9 mouse cellular contexts compared by ENCODE assay signal in genomic region chr11:96278773-96279172, GRCm38 (mm10). TPM values are rescaled to one million over a fixed set of nuclear protein-coding genes. Genes with fewer than 3 reads are reported as not detected.
DNase-seq lines count a peak whose midpoint lies in the region; ATAC-seq and TF ChIP-seq lines count a peak whose summit lies in the region.
"Had no signal": no experiment of that assay in that cellular context is flagged by ENCODE, and none has a peak within 500 bp of the region (broad histone marks: within the 10 kb centered on the region; RNA-seq: fewer than 3 reads in every experiment).

No protein-coding gene starts in this region.

- under 1% methylated on average over 9 of the region's 9 CpGs for WGBS in kidney, adult 2 months
- under 1% methylated on average over 9 of the region's 9 CpGs for WGBS in limb, embryonic 10.5 days
- 1% methylated on average over 9 of the region's 9 CpGs for WGBS in thymus, adult 2 months

- H3K36me3 ChIP-seq in kidney, adult 2 months (ENCODE audit: control insufficient read depth, insufficient read depth, low read length) = no peaks in the 10 kb centered on the region
- no peaks in the 10 kb centered on the region for H3K36me3 ChIP-seq in limb, embryonic 10.5 days
- H3K36me3 ChIP-seq in thymus, adult 2 months (ENCODE audit: control insufficient read depth, insufficient read depth, low read length) = no peaks in the 10 kb centered on the region

- peak; percentile 86 for TF ChIP-seq CTCF in kidney, adult 2 months (conservative IDR thresholded peaks at IDR 0.05; ENCODE audit: insufficient read depth, insufficient read length, low read depth, low read length)
- peak; percentile 72; the same call in 1 of the 2 replicates for TF ChIP-seq CTCF in thymus, adult 2 months (IDR thresholded peaks at IDR 0.05; ENCODE audit: borderline replicate concordance, control insufficient read depth, extremely low read depth, insufficient read depth, low read length, poor library complexity)

- no peaks in the 10 kb centered on the region for H3K27me3 ChIP-seq in kidney, adult 2 months (replicated peaks; ENCODE audit: control insufficient read depth, insufficient read depth, low read length)
- H3K27me3 ChIP-seq in limb, embryonic 10.5 days (ENCODE audit: low read depth, poor library complexity, severe bottlenecking) = peaks cover 99% of the 10 kb centered on the region
- H3K27me3 ChIP-seq in thymus, adult 2 months (ENCODE audit: control insufficient read depth, insufficient read depth, low read length) = peaks cover 48% of the 10 kb centered on the region

- peaks cover 12% of the 10 kb centered on the region; the same call in 1 of the 2 replicates for H3K4me1 ChIP-seq in kidney, adult 2 months (ENCODE audit: control insufficient read depth, insufficient read depth, low read length)
- peaks cover 58% of the 10 kb centered on the region for H3K4me1 ChIP-seq in limb, embryonic 10.5 days
- H3K4me1 ChIP-seq in thymus, adult 2 months (replicated peaks; ENCODE audit: control insufficient read depth, insufficient read depth, low read length) = no peaks in the 10 kb centered on the region

- peak; percentile 70; the same call in 1 of the 2 replicates for ATAC-seq in neutrophil, adult 5-6 weeks (ENCODE audit: extremely low read depth, insufficient number of reproducible peaks, low FRiP score, poor library complexity, severe bottlenecking)

- peak; percentile 58 for DNase-seq in 3134 (ENCODE audit: extremely low read depth, insufficient read length, low spot score)
- DNase-seq in Muller cell, postnatal 12 days (ENCODE audit: inconsistent ontology term) = peak; percentile 72
- DNase-seq in cerebellum, postnatal 25 days = peak; percentile 87 to 90
- peak; percentile 56 for DNase-seq in gastrocnemius, postnatal 25 days
- peak; percentile 96 for DNase-seq in kidney, adult 2 months
- DNase-seq in limb, embryonic 10.5 days (ENCODE audit: low spot score) = peak; percentile 96
- DNase-seq in thymus, adult 2 months = peak; percentile 79

- no peak overlapping the region for H3K27ac ChIP-seq in kidney, adult 2 months (ENCODE audit: insufficient read depth, low read depth, low read length)
- H3K27ac ChIP-seq in limb, embryonic 10.5 days = no peak overlapping the region
- no peak overlapping the region for H3K27ac ChIP-seq in thymus, adult 2 months (ENCODE audit: control insufficient read depth, insufficient read depth, low read length)

- H3K4me3 ChIP-seq in kidney, adult 2 months (ENCODE audit: insufficient read depth, low read depth, low read length) = no peak overlapping the region
- no peak overlapping the region for H3K4me3 ChIP-seq in limb, embryonic 10.5 days
- H3K4me3 ChIP-seq in thymus, adult 2 months (ENCODE audit: control insufficient read depth, insufficient read depth, low read length) = no peak overlapping the region
- H3K4me3 ChIP-seq: erythroblast, embryonic 14.5 days had no signal

- no peaks in the 10 kb centered on the region for H3K9me3 ChIP-seq in limb, embryonic 10.5 days (replicated peaks)

- no peak for TF ChIP-seq POLR2A in kidney, adult 2 months (IDR thresholded peaks at IDR 0.05; ENCODE audit: low read depth, low read length)
- TF ChIP-seq POLR2A in thymus, adult 2 months (IDR thresholded peaks at IDR 0.05; ENCODE audit: control insufficient read depth, extremely low read depth, insufficient read depth, low read length, poor library complexity) = no peak

RNA-seq across cellular contexts. Expression of gene Hoxb8, which starts 2.9 kb away (rescaled TPM):
- total RNA-seq in gastrocnemius, postnatal 25 days (2021) = under 1 TPM; 0.28 to 0.46 TPM
- polyA plus RNA-seq in kidney, adult 2 months (2012; rRNA removed) = 51.7 and 69.9 TPM in 2 replicates
- 0.95 and 1.2 TPM in 2 replicates for polyA plus RNA-seq in limb, embryonic 10.5 days (2016; fragmentation: Nextera tagmentation; extraction: Ambion mirVana)
- total RNA-seq in neutrophil, adult 5-6 weeks (2017) = not detected in 2 replicates
- 0.09 and 0.20 TPM in 2 replicates for polyA plus RNA-seq in thymus, adult 2 months (2012; rRNA removed)
- polyA plus RNA-seq: erythroblast, embryonic 14.5 days had no signal

RNA-seq across cellular contexts. Expression of gene Hoxb9, which starts 7.5 kb away (rescaled TPM):
- under 1 TPM; 0.15 to 0.19 TPM for total RNA-seq in gastrocnemius, postnatal 25 days (2021)
- 27.8 and 29.6 TPM in 2 replicates for polyA plus RNA-seq in kidney, adult 2 months (2012; rRNA removed)
- 3.4 and 3.8 TPM in 2 replicates for polyA plus RNA-seq in limb, embryonic 10.5 days (2016; fragmentation: Nextera tagmentation; extraction: Ambion mirVana)
- total RNA-seq in neutrophil, adult 5-6 weeks (2017) = not detected in 2 replicates
- 0.09 and 0.22 TPM in 2 replicates for polyA plus RNA-seq in thymus, adult 2 months (2012; rRNA removed)
- polyA plus RNA-seq: erythroblast, embryonic 14.5 days had no signal

RNA-seq across cellular contexts. Expression of gene Hoxb7, which starts 7.7 kb away (rescaled TPM):
- 1 to 10 TPM in 1 of 2 experiments, under 1 TPM in 1; 0.28 to 1.1 TPM for total RNA-seq in gastrocnemius, postnatal 25 days (2021)
- polyA plus RNA-seq in kidney, adult 2 months (2012; rRNA removed) = 15.5 and 16.5 TPM in 2 replicates
- polyA plus RNA-seq in limb, embryonic 10.5 days (2016; fragmentation: Nextera tagmentation; extraction: Ambion mirVana) = 7.1 and 10.2 TPM in 2 replicates
- total RNA-seq in neutrophil, adult 5-6 weeks (2017) = not detected in 2 replicates
- polyA plus RNA-seq in thymus, adult 2 months (2012; rRNA removed) = 0.09 TPM in 1 of 2 replicates, not detected in the other
- polyA plus RNA-seq: erythroblast, embryonic 14.5 days had no signal

RNA-seq across cellular contexts. Expression of gene Hoxb6, which starts 13.5 kb away (rescaled TPM):
- total RNA-seq in gastrocnemius, postnatal 25 days (2021) = under 1 TPM; 0.31 to 0.62 TPM
- polyA plus RNA-seq in kidney, adult 2 months (2012; rRNA removed) = 62.7 and 67.9 TPM in 2 replicates
- 6.1 and 7.9 TPM in 2 replicates for polyA plus RNA-seq in limb, embryonic 10.5 days (2016; fragmentation: Nextera tagmentation; extraction: Ambion mirVana)
- not detected in 2 replicates for total RNA-seq in neutrophil, adult 5-6 weeks (2017)
- polyA plus RNA-seq in thymus, adult 2 months (2012; rRNA removed) = 0.18 and 0.50 TPM in 2 replicates
- polyA plus RNA-seq: erythroblast, embryonic 14.5 days had no signal

RNA-seq across cellular contexts. Expression of gene Hoxb5, which starts 24.4 kb away (rescaled TPM):
- under 1 TPM; 0.38 to 0.64 TPM for total RNA-seq in gastrocnemius, postnatal 25 days (2021)
- 7.7 and 8.4 TPM in 2 replicates for polyA plus RNA-seq in kidney, adult 2 months (2012; rRNA removed)
- 5.5 and 5.9 TPM in 2 replicates for polyA plus RNA-seq in limb, embryonic 10.5 days (2016; fragmentation: Nextera tagmentation; extraction: Ambion mirVana)
- 0.25 TPM in 1 of 2 replicates, not detected in the other for total RNA-seq in neutrophil, adult 5-6 weeks (2017)
- polyA plus RNA-seq in thymus, adult 2 months (2012; rRNA removed) = 0.18 and 0.22 TPM in 2 replicates
- polyA plus RNA-seq: erythroblast, embryonic 14.5 days had no signal

Comparison
In these comparisons a context has a peak if more than half of its experiments do, and no peak if none do; other contexts are left out.
1. RNA of gene Hoxb8, which starts 2.9 kb away (polyA plus RNA-seq): 51.7 to 69.9 TPM in kidney, adult 2 months; 0.95 to 1.2 TPM in limb, embryonic 10.5 days and 0.09 to 0.20 TPM in thymus, adult 2 months; every median in the first group is over 10 times any median in the second.
2. Peak in every context shown above with its lines, with median percentiles within 50 percentile points of each other: DNase-seq.